Mouse (Mus musculus) megakaryocyte-erythroid progenitor cell, adult 5-6 weeks (primary cell): ENCODE measurements around the gene Elmo1. TPM values are rescaled to one million over a fixed set of nuclear protein-coding genes. Genes with fewer than 3 reads are reported as not detected.

Experiments used
- ATAC-seq: replicated peaks from 2 replicates; pipeline ENCODE4 v1.8.0; 2016; ENCODE audit warnings: mild to moderate bottlenecking, inconsistent platforms; ENCODE audit not compliant: severe bottlenecking, poor library complexity, low FRiP score, low TSS enrichment
- total RNA-seq, 2 experiments: library from RNA; stranded (forward) in 1 of 2; stranded (reverse) in 1 of 2; fragments of 200-1000, 215-1000 nt in 1 of 2; fragments of >200 nt in 1 of 2; fragmentation: Nextera tagmentation in 1 of 2; gene quantifications; 2 replicates each; pipeline ENCODE4 v1.2.3; 2014 to 2017

Elmo1 gene
- total RNA-seq, 2 experiments from 2014 or later: 13.0 to 23.4 TPM

GRCm38 (mm10) chr13:20297841-20298240 lies 207.4 kb downstream of the Elmo1 start:
- ATAC-seq: peak; percentile 90

GRCm38 (mm10) chr13:20299424-20299823 lies 209.0 kb downstream of the Elmo1 start:
- peak; percentile 76 for ATAC-seq

- no peak for ATAC-seq
Measured at GRCm38 (mm10) chr13:20300052-20300564, 209.7 kb downstream of the Elmo1 start.

- ATAC-seq: no peak
Measured at GRCm38 (mm10) chr13:20300626-20301025, 210.2 kb downstream of the Elmo1 start.

GRCm38 (mm10) chr13:20301760-20302159 lies 211.4 kb downstream of the Elmo1 start:
- ATAC-seq: no peak

GRCm38 (mm10) chr13:20305621-20306020 lies 215.2 kb downstream of the Elmo1 start:
- ATAC-seq: no peak

- ATAC-seq: no peak
Measured at GRCm38 (mm10) chr13:20306180-20307177, 216.1 kb downstream of the Elmo1 start.

- ATAC-seq: no peak
Measured at GRCm38 (mm10) chr13:20307381-20307780, 217.0 kb downstream of the Elmo1 start.

- peak; percentile 87 for ATAC-seq
Measured at GRCm38 (mm10) chr13:20311612-20312011, 221.2 kb downstream of the Elmo1 start.

- ATAC-seq: no peak
Measured at GRCm38 (mm10) chr13:20313345-20313744, 222.9 kb downstream of the Elmo1 start.

GRCm38 (mm10) chr13:20316139-20316538 lies 225.7 kb downstream of the Elmo1 start:
- ATAC-seq: no peak

GRCm38 (mm10) chr13:20318615-20319219 lies 228.3 kb downstream of the Elmo1 start:
- ATAC-seq: no peak

- ATAC-seq: no peak
Measured at GRCm38 (mm10) chr13:20320232-20320631, 229.8 kb downstream of the Elmo1 start.

- ATAC-seq: no peak
Measured at GRCm38 (mm10) chr13:20323478-20323877, 233.1 kb downstream of the Elmo1 start.

GRCm38 (mm10) chr13:20327064-20327463 lies 236.7 kb downstream of the Elmo1 start:
- no peak for ATAC-seq

- ATAC-seq: no peak
Measured at GRCm38 (mm10) chr13:20327975-20328374, 237.6 kb downstream of the Elmo1 start.

GRCm38 (mm10) chr13:20328672-20329071 lies 238.3 kb downstream of the Elmo1 start:
- ATAC-seq: no peak

- no peak for ATAC-seq
Measured at GRCm38 (mm10) chr13:20330954-20331353, 240.6 kb downstream of the Elmo1 start.

GRCm38 (mm10) chr13:20335051-20335888 lies 244.9 kb downstream of the Elmo1 start:
- ATAC-seq: no peak
